Mouse (Mus musculus): ENCODE data around the gene Gm28372.

Gene Gm28372

DNA sequence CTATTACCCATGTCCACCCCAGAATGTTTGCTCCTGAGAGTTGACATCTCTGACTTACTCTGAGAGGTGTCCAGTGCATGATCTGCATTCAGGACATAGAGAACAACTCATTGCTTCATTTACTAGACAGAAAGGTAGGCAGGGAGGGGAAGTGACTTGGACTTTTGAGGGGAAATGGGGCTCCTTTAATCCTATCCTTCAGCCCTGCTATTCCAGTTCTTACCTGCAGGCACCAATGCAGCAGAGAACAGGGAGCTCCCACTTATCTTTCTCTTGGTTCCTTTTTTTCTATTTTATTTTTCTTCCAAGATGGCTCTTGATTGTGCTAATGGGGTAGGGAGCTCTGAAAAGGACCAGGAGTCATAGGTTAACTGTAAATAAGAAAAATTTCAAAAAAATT is 43.4 kb downstream of the Gm28372 start:
- in situ Hi-C loops (cut with MboI; ENCODE audit: low pct_unique_long_range_greater_than_20kb in 1 of 2, low sequenced_read_pairs in 2 of 2, unreplicated experiment in 1 of 2): no loop called here

DNA sequence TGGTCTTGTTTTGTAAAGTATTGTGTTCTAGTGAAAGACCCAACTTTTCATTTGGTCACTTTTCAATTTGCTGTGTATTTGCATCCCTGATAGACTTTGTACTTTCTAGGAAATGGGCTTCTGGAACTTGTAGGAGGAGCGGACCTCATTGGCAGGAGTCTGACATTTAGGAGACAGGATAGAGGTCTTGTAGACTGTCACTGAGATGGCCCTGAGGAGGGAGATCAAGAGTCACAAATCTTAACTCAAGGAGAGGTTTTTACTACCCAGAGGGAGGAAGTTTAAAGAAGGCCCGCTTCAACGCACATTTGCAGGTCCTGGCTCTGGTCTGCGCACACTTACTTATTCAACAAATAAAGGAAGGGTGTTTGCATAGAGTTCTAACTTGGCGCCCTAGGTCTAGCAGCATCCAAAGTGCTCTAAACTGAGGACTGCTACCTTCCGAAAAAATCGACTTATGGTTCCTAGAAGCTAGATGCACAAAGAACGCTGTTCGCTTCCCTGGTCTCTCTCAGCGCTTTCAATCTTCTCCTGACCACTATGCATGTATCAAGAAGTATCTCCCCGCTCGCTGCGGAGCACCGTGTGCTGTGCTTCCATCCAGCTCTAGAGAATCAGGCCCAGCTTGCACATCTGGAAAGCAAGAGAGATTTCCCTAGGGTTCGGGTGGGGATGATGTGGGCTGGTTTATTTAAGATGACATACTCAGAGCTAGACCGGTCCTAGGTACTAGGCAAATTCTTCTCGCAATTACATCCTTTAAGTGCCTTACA is 44.2 kb downstream of the Gm28372 start:
- in situ Hi-C loops (cut with MboI; ENCODE audit: low pct_unique_long_range_greater_than_20kb in 1 of 2, low sequenced_read_pairs in 2 of 2, unreplicated experiment in 1 of 2): no loop called here

DNA sequence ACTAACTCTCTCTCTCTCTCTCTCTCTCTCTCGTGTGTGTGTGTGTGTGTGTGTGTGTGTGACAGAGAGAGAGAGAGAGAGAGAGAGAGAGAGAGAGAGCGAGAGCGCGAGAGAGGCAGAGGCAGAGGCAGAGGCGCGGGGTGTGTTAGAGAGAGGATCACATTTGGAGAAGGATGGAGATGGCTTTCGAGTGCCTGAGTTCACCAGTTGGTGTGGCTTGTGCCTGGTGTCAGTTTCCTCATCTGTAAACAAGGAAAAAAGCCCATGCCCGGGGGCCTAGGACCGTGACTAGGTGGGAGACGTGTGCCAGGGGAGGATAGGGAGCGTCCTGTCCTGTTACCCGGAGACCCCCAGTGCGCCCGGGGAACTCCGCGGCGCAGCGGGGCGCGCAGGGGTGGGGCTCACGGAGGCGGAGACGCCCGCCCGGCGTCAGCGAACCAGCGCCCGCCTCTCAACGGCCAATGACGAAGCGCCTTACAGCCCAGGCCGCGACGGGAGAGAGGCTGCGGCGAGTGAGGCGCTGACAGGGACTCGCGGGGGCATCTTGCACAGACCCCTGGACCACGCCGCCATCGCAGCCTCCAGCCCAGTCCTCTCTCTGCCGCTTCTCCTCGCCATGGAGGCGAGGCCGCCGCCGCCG is 44.9 kb downstream of the Gm28372 start, which contains the start of gene Ptpra:
Gene Ptpra (plus strand): TSS at position 485 of the 640 bp plus-strand sequence.
- in situ Hi-C loops (cut with MboI; ENCODE audit: low pct_unique_long_range_greater_than_20kb in 1 of 2, low sequenced_read_pairs in 2 of 2, unreplicated experiment in 1 of 2): no loop called here

DNA sequence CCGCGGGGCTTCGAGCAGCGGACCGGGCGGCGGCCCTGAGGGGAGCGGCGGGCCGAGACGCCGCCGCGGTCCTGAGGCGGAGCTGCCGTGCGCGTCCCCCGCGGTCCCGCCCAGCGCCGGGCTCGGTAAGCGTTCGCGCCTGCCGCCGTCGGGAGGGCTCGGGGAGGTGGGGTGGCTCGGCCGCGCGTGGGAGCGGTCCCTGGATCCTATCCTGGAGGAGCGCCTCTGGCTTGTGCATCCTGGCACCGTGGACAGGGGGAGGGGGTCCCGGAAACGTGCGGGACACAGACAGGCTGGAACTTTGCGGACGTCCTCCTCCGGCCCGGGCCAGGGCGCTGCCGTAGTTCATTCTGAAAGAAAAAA is 45.4 kb downstream of the Gm28372 start:
- in situ Hi-C loops (cut with MboI; ENCODE audit: low pct_unique_long_range_greater_than_20kb in 1 of 2, low sequenced_read_pairs in 2 of 2, unreplicated experiment in 1 of 2): no loop called here

DNA sequence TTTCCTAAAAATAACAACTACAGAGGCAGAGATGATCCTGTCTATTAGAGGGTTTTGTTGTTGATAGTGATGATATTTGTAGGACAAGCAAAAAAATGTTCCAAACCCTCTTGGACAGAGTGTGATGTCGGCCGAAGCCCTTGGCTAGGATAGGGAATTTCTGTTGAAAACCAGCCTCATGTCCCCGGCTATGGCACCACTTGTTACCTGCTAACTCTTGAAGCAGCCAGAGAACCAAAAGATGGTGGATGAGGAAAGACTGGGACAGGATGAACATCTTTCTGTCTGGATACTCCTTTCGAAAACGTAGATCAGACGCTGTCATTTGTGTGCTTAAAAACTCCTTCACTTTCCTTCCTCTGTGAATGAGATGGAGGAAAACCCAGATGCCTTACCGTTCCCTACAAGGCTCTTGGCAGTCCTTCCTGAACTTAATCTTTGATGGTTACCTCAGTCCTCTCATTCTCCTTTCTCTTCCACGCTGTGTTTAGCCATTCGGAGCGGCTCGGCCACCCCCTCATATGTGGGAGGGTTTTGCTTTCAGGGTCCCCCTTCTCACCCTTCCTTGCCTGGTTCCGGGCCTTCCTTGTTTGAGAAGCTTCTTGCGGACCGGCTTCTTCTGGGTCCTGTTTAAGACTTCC is 46.2 kb downstream of the Gm28372 start:
- in situ Hi-C loops (cut with MboI; ENCODE audit: low pct_unique_long_range_greater_than_20kb in 1 of 2, low sequenced_read_pairs in 2 of 2, unreplicated experiment in 1 of 2): no loop called here

DNA sequence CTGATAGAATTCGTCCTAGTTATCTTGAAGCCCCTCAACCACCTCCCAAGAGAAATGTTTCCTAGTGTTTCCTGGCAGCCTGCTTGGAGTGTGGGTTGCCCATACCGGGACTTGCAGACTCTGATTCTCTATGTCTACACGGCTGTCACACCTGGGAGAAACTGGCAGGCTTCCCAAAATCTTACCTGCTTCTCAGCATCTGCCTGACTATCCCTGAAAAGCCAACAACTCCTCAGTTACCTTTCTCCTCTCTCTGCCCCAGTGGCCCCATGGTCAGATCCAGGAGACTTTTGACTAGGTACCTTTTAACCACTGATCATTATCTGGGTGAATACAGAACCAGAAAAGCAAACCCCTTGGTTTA is 46.7 kb downstream of the Gm28372 start:
- in situ Hi-C loops (cut with MboI; ENCODE audit: low pct_unique_long_range_greater_than_20kb in 1 of 2, low sequenced_read_pairs in 2 of 2, unreplicated experiment in 1 of 2): no loop called here

DNA sequence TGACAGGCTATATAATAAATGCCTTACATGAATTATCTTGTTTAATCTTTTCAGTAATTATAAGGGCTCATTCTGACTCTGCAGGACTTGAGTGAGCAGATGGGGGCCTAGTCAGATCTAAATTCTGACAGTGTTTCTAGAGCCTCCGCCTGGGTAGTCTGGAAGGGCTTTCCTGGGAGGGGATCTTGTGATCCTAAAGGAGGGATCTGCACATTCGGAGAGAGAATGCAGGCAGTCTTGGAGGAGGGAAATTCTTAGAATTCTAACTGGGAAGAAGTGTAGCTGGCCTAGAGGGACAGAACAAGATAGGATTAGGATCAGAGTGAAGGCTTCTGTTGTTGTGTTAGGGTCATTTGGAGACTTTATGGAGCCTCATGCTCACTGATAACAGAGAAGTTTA is 47.2 kb downstream of the Gm28372 start:
- in situ Hi-C loops (cut with MboI; ENCODE audit: low pct_unique_long_range_greater_than_20kb in 1 of 2, low sequenced_read_pairs in 2 of 2, unreplicated experiment in 1 of 2): no loop called here

DNA sequence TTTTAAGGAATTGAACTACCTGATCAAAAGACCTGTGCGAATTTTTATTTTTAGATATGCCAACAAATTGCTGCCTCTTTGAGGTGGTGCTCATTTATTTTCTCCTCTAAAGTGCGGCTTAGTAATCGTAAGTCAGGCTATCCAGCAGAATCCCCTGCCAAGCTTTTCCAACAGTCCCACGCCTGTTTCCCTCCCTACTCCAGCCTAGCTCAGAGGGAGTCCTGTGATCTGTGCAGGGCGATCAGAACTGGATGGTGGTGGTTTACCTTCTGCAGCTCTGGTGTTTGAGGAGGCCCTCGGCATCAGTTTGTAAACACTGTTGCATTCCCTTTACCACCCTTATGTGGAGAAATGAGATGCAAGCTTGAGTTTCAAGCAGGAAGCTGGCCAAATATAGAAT is 48.4 kb downstream of the Gm28372 start:
- in situ Hi-C loops (cut with MboI; ENCODE audit: low pct_unique_long_range_greater_than_20kb in 1 of 2, low sequenced_read_pairs in 2 of 2, unreplicated experiment in 1 of 2): no loop called here

DNA sequence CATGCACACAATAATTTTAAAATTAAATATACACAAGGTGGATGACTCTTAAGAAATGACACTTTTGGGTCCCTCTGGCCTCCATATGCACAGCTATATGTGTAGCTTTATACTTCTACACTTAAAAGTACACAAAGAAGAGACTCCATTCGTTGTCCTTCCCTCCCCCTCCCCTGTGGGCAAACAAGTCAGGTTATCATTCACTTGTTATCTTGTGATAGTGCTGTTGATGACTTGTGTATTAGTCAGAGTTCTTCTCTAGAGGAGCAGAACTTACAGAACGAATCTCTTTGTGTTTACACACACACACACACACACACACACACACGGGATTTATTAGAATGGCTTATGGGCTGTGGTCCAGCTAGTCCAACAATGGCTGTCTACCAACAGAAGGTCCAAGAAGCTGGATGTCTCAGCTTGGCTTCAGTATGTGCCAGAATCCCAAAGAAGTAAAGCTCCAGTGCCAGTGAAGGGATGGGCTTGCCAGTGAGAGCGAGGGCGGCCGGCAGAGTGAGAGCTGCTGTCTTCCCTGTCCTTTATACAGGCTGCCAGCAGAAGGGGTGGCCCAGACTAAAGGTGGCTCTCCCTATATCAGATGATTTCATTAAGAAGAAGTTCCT is 49.8 kb downstream of the Gm28372 start:
- in situ Hi-C loops (cut with MboI; ENCODE audit: low pct_unique_long_range_greater_than_20kb in 1 of 2, low sequenced_read_pairs in 2 of 2, unreplicated experiment in 1 of 2): no loop called here
